Mouse (Mus musculus) left cerebral cortex, adult 9 months (tissue): Measurements from ENCODE around the gene Xrcc1.

Experiments used
- DNase-seq, 2 experiments: peaks; one replicate each; pipeline ENCODE4 v3.0.0; 2022; ENCODE audit warnings: low spot score in 2 of 2

The Xrcc1 gene

GRCm38 (mm10) chr7:24528861-24529260 lies 17.2 kb upstream of the Xrcc1 start:
- DNase-seq: no peak

DNA sequence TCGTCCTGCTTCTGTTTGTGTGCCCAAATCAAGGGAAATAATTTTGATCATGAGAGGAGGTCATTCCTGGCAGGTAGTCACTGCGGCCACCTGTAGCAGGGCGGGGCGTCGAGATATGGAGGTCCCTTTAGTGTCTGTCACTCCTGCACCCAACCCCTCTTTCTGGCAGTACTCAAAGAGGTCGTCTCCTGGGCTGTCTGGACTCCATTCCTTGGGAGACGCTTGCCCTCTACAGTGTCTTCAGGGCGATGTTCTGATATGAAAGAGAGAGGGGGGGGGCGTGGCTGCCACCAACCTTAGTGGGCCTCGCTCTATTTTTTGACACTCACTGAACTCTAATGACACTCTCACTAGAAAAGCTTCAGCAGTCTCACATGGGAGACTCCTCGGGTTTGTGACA lies 16.5 kb upstream of the Xrcc1 start:
- no peak for DNase-seq

- DNase-seq: peak; percentile 99
Observed at GRCm38 (mm10) chr7:24530062-24530931, 15.8 kb upstream of the Xrcc1 start, which contains the start of gene Irgq. Irgq (plus strand) TSS chr7:24530689.

GRCm38 (mm10) chr7:24531211-24531971 lies 14.7 kb upstream of the Xrcc1 start:
- DNase-seq: peak in 1 of 2 experiments; percentile 76

DNA sequence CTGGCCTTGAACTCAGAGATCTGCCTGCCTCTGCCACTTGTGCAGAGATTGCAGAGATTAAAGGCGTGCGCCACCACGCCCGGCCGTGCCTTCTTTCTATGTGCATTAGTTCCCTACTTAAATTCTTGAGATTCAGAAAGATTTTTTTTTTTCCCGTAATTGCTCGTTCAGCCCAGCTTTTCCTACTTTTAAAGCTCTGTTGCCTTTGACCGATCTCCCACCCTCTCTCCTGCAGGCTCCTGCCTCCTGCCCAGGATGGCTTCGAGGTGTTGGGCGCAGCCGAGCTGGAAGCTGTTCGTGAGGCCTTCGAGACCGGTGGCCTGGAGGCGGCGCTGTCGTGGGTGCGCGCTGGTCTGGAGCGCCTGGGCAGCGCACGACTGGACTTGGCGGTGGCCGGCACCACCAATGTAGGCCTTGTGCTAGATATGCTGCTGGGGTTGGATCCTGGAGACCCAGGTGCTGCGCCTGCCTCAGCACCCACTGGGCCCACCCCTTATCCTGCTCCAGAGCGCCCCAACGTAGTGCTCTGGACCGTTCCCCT lies 13.0 kb upstream of the Xrcc1 start:
- DNase-seq: no peak

DNA sequence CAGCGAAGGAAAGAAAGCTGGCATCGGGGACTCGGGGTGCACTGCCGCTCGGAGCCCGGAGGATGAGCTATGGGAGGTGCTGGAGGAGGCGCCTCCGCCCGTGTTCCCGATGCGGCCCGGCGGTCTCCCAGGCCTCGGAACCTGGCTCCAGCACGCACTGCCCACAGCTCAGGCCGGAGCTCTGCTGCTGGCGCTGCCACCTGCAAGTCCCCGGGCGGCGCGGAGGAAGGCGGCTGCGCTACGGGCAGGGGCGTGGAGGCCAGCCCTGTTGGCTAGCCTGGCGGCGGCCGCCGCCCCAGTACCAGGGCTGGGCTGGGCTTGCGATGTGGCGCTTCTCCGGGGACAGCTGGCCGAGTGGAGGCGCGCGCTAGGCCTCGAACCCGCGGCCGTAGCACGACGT lies 12.3 kb upstream of the Xrcc1 start:
- DNase-seq: no peak

- DNase-seq: no peak
Observed at GRCm38 (mm10) chr7:24534301-24534700, 11.8 kb upstream of the Xrcc1 start.

DNA sequence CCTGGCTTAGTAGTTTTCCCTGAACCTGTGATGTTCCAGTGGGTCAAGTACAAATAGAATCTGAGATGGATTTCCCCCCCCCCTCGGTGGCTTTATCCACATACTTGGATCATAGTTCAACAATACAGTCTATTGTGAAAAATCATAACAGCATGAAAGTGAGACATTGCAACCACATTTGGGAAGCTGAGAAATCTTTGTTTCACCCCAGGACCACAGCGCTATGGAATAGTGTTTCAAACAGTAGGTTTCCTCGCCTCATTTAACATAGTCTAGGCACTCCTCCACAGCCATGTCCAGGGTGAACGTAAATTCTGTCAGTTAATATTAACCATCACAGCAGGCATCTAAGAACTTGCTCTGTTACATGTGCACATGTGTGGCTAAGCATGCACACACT lies 9.0 kb upstream of the Xrcc1 start:
- DNase-seq: no peak

DNA sequence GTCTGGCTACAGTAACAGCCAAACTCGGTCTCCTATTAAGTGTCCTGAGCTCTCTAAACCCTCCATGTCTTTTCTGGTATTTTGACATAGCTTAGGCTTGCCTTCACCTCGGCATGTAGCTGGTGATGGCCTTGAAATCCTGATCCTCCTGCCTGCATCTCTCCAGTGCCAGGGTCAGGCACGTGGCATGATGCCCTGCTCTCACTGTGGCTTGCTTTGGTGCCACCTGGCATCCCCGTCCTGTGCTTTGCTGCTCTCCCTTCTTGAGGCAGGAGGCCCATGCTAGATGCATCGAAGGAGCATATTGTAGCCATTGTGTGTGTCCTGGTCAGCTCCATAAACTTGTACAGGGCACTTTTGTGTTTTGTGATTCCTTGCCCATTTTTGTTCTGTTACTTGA lies 8.5 kb upstream of the Xrcc1 start:
- DNase-seq: no peak

- no peak for DNase-seq
Observed at GRCm38 (mm10) chr7:24538154-24538553, 7.9 kb upstream of the Xrcc1 start.

GRCm38 (mm10) chr7:24538701-24539100 lies 7.4 kb upstream of the Xrcc1 start:
- DNase-seq: no peak

DNA sequence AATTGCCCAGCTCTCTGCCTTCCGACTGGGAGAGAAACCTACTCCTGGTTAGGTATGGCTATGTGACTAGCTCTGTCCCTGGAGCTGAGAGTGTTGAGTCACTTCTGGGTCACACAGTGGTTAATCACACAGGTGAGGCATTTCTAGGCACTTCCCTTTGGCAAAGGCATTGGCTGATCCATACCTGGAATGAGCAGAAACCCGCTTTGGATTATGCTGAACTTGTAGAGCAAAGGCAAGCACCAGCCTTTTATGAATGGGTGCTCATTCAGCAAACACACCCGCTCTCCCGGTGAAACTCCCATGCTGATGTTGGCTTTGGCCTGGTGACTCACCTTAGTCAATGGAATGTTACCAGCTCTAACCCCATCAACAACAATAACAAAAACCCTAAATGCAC lies 6.4 kb upstream of the Xrcc1 start:
- DNase-seq: no peak

GRCm38 (mm10) chr7:24544506-24544905 lies 1.6 kb upstream of the Xrcc1 start:
- no peak for DNase-seq

- peak; percentile 98 to 99 for DNase-seq
Observed at GRCm38 (mm10) chr7:24546634-24547389, 723 bp downstream of the Xrcc1 start.

- DNase-seq: no peak
Observed at GRCm38 (mm10) chr7:24547534-24548036, 1.5 kb downstream of the Xrcc1 start.

- no peak for DNase-seq
Observed at GRCm38 (mm10) chr7:24551985-24552759, 6.1 kb downstream of the Xrcc1 start.

GRCm38 (mm10) chr7:24555786-24556185 lies 9.7 kb downstream of the Xrcc1 start:
- no peak for DNase-seq

DNA sequence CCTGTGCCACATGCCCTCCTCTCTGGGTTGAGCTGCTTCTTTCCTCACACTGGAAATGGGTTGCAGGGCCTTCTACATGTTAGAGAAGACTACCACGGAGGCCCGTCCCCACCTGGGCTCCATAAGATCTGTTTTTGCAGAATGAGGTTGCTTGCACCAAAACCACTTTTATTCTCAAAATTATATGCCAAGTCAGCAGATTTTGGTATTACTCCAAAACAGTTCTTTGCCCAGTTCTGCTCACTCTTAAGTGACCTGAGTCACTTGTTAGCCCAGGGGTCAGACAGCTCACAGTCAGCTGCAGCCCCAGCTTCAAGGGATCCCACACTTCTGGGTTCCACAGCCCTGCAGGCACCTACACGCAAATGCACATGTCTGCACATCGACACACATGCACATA lies 15.4 kb downstream of the Xrcc1 start:
- no peak for DNase-seq

- no peak for DNase-seq
Observed at GRCm38 (mm10) chr7:24563191-24563836, 17.2 kb downstream of the Xrcc1 start.

DNA sequence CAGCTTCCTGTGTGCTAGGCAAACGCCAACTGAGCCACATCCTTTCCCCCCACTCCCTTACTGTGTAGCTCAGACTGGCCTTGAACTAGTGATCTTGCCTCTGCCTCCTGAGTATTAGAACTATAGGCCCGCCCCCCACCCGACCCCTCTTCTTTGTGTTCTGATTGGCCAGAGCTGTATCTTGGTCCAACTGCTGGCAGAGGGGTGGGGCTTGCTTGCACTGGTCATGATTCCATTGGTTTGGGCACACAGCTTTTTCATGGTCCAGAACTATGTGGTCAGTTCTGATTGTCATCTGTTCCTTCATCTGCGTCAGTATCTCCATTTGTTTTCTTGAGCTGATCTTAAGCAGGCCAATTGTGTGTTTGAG lies 17.7 kb downstream of the Xrcc1 start:
- no peak for DNase-seq
